Mouse (Mus musculus): ENCODE measurements around the gene Zfp648. TPM values are rescaled to one million over a fixed set of nuclear protein-coding genes. Genes with fewer than 3 reads are reported as not detected.

Gene Zfp648
- polyA plus RNA-seq (2012) = not detected in 2 replicates

GRCm38 (mm10) chr1:154200955-154201722 lies at the start of gene Zfp648:
TSS of gene Zfp648 (plus strand) at chr1:154201187.
- no peak for TF ChIP-seq TAL1 (IDR thresholded peaks at IDR 0.05; ENCODE audit: low read length)
- TF ChIP-seq GATA1 (IDR thresholded peaks at IDR 0.05; ENCODE audit: low read length) = no peak
- Histone ChIP-seq H3K36me3 (ENCODE audit: control insufficient read depth) (no peaks in the 10 kb centered on the region), H3K4me1 (ENCODE audit: control insufficient read depth) (no peaks in the 10 kb centered on the region), H3K27me3 (ENCODE audit: control insufficient read depth) (peaks cover 21% of the 10 kb centered on the region), H3K9me3 (ENCODE audit: control insufficient read depth, low read length) (no peaks in the 10 kb centered on the region; the same call in 1 of the 2 replicates), H3K4me3 (replicated peaks) (no peak within 1 kb of the TSS)

GRCm38 (mm10) chr1:154152539-154152938 lies 48.4 kb upstream of the Zfp648 start:
- Histone ChIP-seq H3K4me1 (ENCODE audit: control insufficient read depth) (no peaks in the 10 kb centered on the region), H3K27me3 (ENCODE audit: control insufficient read depth) (no peaks in the 10 kb centered on the region), H3K36me3 (ENCODE audit: control insufficient read depth) (no peaks in the 10 kb centered on the region), H3K4me3 (replicated peaks) (no peak overlapping the region), H3K9me3 (ENCODE audit: control insufficient read depth, low read length) (no peaks in the 10 kb centered on the region)
- TF ChIP-seq GATA1 (IDR thresholded peaks at IDR 0.05; ENCODE audit: low read length) (no peak), TAL1 (IDR thresholded peaks at IDR 0.05; ENCODE audit: low read length) (no peak)

GRCm38 (mm10) chr1:154153800-154154199 lies 47.2 kb upstream of the Zfp648 start:
- no peak overlapping the region for H3K4me3 ChIP-seq (replicated peaks)
- H3K27me3 ChIP-seq (ENCODE audit: control insufficient read depth) = no peaks in the 10 kb centered on the region
- H3K9me3 ChIP-seq (ENCODE audit: control insufficient read depth, low read length) = no peaks in the 10 kb centered on the region
- no peaks in the 10 kb centered on the region for H3K36me3 ChIP-seq (ENCODE audit: control insufficient read depth)
- no peaks in the 10 kb centered on the region for H3K4me1 ChIP-seq (ENCODE audit: control insufficient read depth)
- no peak for TF ChIP-seq GATA1 (IDR thresholded peaks at IDR 0.05; ENCODE audit: low read length)
- no peak for TF ChIP-seq TAL1 (IDR thresholded peaks at IDR 0.05; ENCODE audit: low read length)

GRCm38 (mm10) chr1:154156177-154157062 lies 44.6 kb upstream of the Zfp648 start:
- Histone ChIP-seq H3K36me3 (ENCODE audit: control insufficient read depth) (no peaks in the 10 kb centered on the region), H3K9me3 (ENCODE audit: control insufficient read depth, low read length) (no peaks in the 10 kb centered on the region), H3K27me3 (ENCODE audit: control insufficient read depth) (no peaks in the 10 kb centered on the region), H3K4me3 (replicated peaks) (no peak overlapping the region), H3K4me1 (ENCODE audit: control insufficient read depth) (no peaks in the 10 kb centered on the region)
- TF ChIP-seq TAL1 (IDR thresholded peaks at IDR 0.05; ENCODE audit: low read length) (no peak), GATA1 (IDR thresholded peaks at IDR 0.05; ENCODE audit: low read length) (no peak)

- TF ChIP-seq GATA1 (IDR thresholded peaks at IDR 0.05; ENCODE audit: low read length) (no peak), TAL1 (IDR thresholded peaks at IDR 0.05; ENCODE audit: low read length) (no peak)
- Histone ChIP-seq H3K36me3 (ENCODE audit: control insufficient read depth) (no peaks in the 10 kb centered on the region), H3K27me3 (ENCODE audit: control insufficient read depth) (no peaks in the 10 kb centered on the region), H3K4me3 (replicated peaks) (no peak overlapping the region), H3K4me1 (ENCODE audit: control insufficient read depth) (no peaks in the 10 kb centered on the region), H3K9me3 (ENCODE audit: control insufficient read depth, low read length) (no peaks in the 10 kb centered on the region)
Observed at GRCm38 (mm10) chr1:154157131-154157530, 43.9 kb upstream of the Zfp648 start.

- no peak overlapping the region for H3K4me3 ChIP-seq (replicated peaks)
- H3K36me3 ChIP-seq (ENCODE audit: control insufficient read depth) = no peaks in the 10 kb centered on the region
- no peaks in the 10 kb centered on the region for H3K27me3 ChIP-seq (ENCODE audit: control insufficient read depth)
- no peaks in the 10 kb centered on the region for H3K4me1 ChIP-seq (ENCODE audit: control insufficient read depth)
- H3K9me3 ChIP-seq (ENCODE audit: control insufficient read depth, low read length) = no peaks in the 10 kb centered on the region
- TF ChIP-seq GATA1 (IDR thresholded peaks at IDR 0.05; ENCODE audit: low read length) (no peak), TAL1 (IDR thresholded peaks at IDR 0.05; ENCODE audit: low read length) (no peak)
Observed at GRCm38 (mm10) chr1:154167696-154168095, 33.3 kb upstream of the Zfp648 start.

GRCm38 (mm10) chr1:154175334-154175733 lies 25.7 kb upstream of the Zfp648 start:
- H3K4me1 ChIP-seq (ENCODE audit: control insufficient read depth) = no peaks in the 10 kb centered on the region
- no peak overlapping the region for H3K4me3 ChIP-seq (replicated peaks)
- H3K27me3 ChIP-seq (ENCODE audit: control insufficient read depth) = no peaks in the 10 kb centered on the region
- no peaks in the 10 kb centered on the region for H3K36me3 ChIP-seq (ENCODE audit: control insufficient read depth)
- no peak for TF ChIP-seq TAL1 (IDR thresholded peaks at IDR 0.05; ENCODE audit: low read length)
- no peak for TF ChIP-seq GATA1 (IDR thresholded peaks at IDR 0.05; ENCODE audit: low read length)
- no peaks in the 10 kb centered on the region for H3K9me3 ChIP-seq (ENCODE audit: control insufficient read depth, low read length)

GRCm38 (mm10) chr1:154177781-154178180 lies 23.2 kb upstream of the Zfp648 start:
- TF ChIP-seq GATA1 (IDR thresholded peaks at IDR 0.05; ENCODE audit: low read length) (no peak), TAL1 (IDR thresholded peaks at IDR 0.05; ENCODE audit: low read length) (no peak)
- no peaks in the 10 kb centered on the region for H3K36me3 ChIP-seq (ENCODE audit: control insufficient read depth)
- H3K4me1 ChIP-seq (ENCODE audit: control insufficient read depth) = no peaks in the 10 kb centered on the region
- H3K27me3 ChIP-seq (ENCODE audit: control insufficient read depth) = no peaks in the 10 kb centered on the region
- no peaks in the 10 kb centered on the region for H3K9me3 ChIP-seq (ENCODE audit: control insufficient read depth, low read length)
- H3K4me3 ChIP-seq (replicated peaks) = no peak overlapping the region

GRCm38 (mm10) chr1:154178541-154179155 lies 22.3 kb upstream of the Zfp648 start:
- TF ChIP-seq GATA1 (IDR thresholded peaks at IDR 0.05; ENCODE audit: low read length) = no peak
- no peak for TF ChIP-seq TAL1 (IDR thresholded peaks at IDR 0.05; ENCODE audit: low read length)
- H3K4me1 ChIP-seq (ENCODE audit: control insufficient read depth) = no peaks in the 10 kb centered on the region

More at GRCm38 (mm10) chr1:154178541-154179155, 22.3 kb upstream of the Zfp648 start:
- Histone ChIP-seq H3K4me3 (replicated peaks) (no peak overlapping the region), H3K36me3 (ENCODE audit: control insufficient read depth) (no peaks in the 10 kb centered on the region), H3K27me3 (ENCODE audit: control insufficient read depth) (no peaks in the 10 kb centered on the region), H3K9me3 (ENCODE audit: control insufficient read depth, low read length) (no peaks in the 10 kb centered on the region)
